Mouse (Mus musculus) liver, embryonic 16.5 days (tissue): ENCODE results near the gene Ddx10. TPM values are rescaled to one million over a fixed set of nuclear protein-coding genes. Genes with fewer than 3 reads are reported as not detected.

Experiments
- ATAC-seq: fragments of 200-750 bp; cut with Nextera tagmentation; 2 replicates; pipeline ENCODE4 v1.8.0; 2017; ENCODE audit warnings: low read depth, mild to moderate bottlenecking, moderate number of reproducible peaks, moderate library complexity
- H3K27ac ChIP-seq: fragments of 300-500 bp; sonication (generic); 2 replicates; pipeline ENCODE4 v1.5.1; 2014; ENCODE audit warnings: mild to moderate bottlenecking, low read length
- H3K27me3 ChIP-seq: fragments of 300-500 bp; sonication (generic); 2 replicates; pipeline ENCODE4 v1.6.1; 2014; ENCODE audit warnings: low read depth, low read length, mixed read lengths; ENCODE audit not compliant: control insufficient read depth, insufficient read depth
- H3K36me3 ChIP-seq: fragments of 300-500 bp; sonication (generic); 2 replicates; pipeline ENCODE4 v1.6.1; 2014; ENCODE audit warnings: mild to moderate bottlenecking; ENCODE audit not compliant: control insufficient read depth, insufficient read depth
- H3K4me1 ChIP-seq: fragments of 300-500 bp; sonication (generic); 2 replicates; pipeline ENCODE4 v1.6.1; 2014; ENCODE audit warnings: low read depth, low read length, mixed read lengths; ENCODE audit not compliant: control insufficient read depth
- H3K4me2 ChIP-seq: fragments of 300-500 bp; sonication (generic); 2 replicates; pipeline ENCODE4 v1.6.1; 2014; ENCODE audit warnings: low read depth, low read length, mixed read lengths
- H3K4me3 ChIP-seq: fragments of 300-500 bp; sonication (generic); 2 replicates; pipeline ENCODE4 v1.5.1; 2014; ENCODE audit warnings: low read depth, mild to moderate bottlenecking, low read length
- H3K9ac ChIP-seq: fragments of 300-500 bp; sonication (generic); 2 replicates; pipeline ENCODE4 v1.6.1; 2014; ENCODE audit warnings: low read depth, low read length
- H3K9me3 ChIP-seq: fragments of 300-500 bp; sonication (generic); replicated peaks from 2 replicates; pipeline ENCODE4 v1.6.1; 2016; ENCODE audit warnings: low read length; ENCODE audit not compliant: control insufficient read depth
- WGBS: fragments of 180-500 bp; shearing (Covaris S2); extraction: QIAGEN DNeasy Blood & Tissue Kit; methylation state at CpG from one replicate; pipeline ENCODE4 v1.1.7; 2014; ENCODE audit not compliant: insufficient replicate concordance; 5-methylcytosine and 5-hydroxymethylcytosine counted together
- polyA plus RNA-seq: library from polyadenylated mRNA; unstranded; fragments of >200 nt; fragmentation: Nextera tagmentation; extraction: Ambion mirVana; gene quantifications from 2 replicates; pipeline ENCODE4 v1.2.1, GENCODE M21; 2015

The Ddx10 gene
- polyA plus RNA-seq, 1 experiment from 2014 or later = 8.5 TPM

GRCm38 (mm10) chr9:53072088-53072487 lies 175.8 kb downstream of the Ddx10 start:
- ATAC-seq = no peak

GRCm38 (mm10) chr9:53070875-53071524 lies 176.9 kb downstream of the Ddx10 start:
- Histone ChIP-seq H3K9me3 (no peaks in the 10 kb centered on the region), H3K27ac (no peak overlapping the region), H3K4me3 (no peak overlapping the region), H3K9ac (no peak overlapping the region), H3K4me2 (no peak overlapping the region), H3K27me3 (no peaks in the 10 kb centered on the region), H3K36me3 (no peaks in the 10 kb centered on the region), H3K4me1 (no peaks in the 10 kb centered on the region)
- 65% methylated on average over 12 of the region's 12 CpGs for WGBS
- no peak for ATAC-seq

More at GRCm38 (mm10) chr9:53072088-53072487, 175.8 kb downstream of the Ddx10 start:
- H3K4me3 ChIP-seq = no peak overlapping the region
- no peak overlapping the region for H3K27ac ChIP-seq
- H3K4me2 ChIP-seq = no peak overlapping the region
- H3K27me3 ChIP-seq = no peaks in the 10 kb centered on the region
- H3K36me3 ChIP-seq = no peaks in the 10 kb centered on the region
- H3K9me3 ChIP-seq = no peaks in the 10 kb centered on the region
- no peaks in the 10 kb centered on the region for H3K4me1 ChIP-seq
- WGBS = 71% methylated on average over 9 of the region's 9 CpGs
- H3K9ac ChIP-seq = no peak overlapping the region

GRCm38 (mm10) chr9:53068166-53068565 lies 179.7 kb downstream of the Ddx10 start:
- WGBS = 40% methylated on average over 5 of the region's 5 CpGs
- H3K27me3 ChIP-seq = no peaks in the 10 kb centered on the region
- peak; percentile 24; the same call in 1 of the 2 replicates for ATAC-seq
- H3K4me3 ChIP-seq = no peak overlapping the region
- no peaks in the 10 kb centered on the region for H3K36me3 ChIP-seq
- H3K27ac ChIP-seq = no peak overlapping the region
- no peak overlapping the region for H3K9ac ChIP-seq
- no peaks in the 10 kb centered on the region for H3K9me3 ChIP-seq
- no peaks in the 10 kb centered on the region for H3K4me1 ChIP-seq
- H3K4me2 ChIP-seq = no peak overlapping the region

DNA sequence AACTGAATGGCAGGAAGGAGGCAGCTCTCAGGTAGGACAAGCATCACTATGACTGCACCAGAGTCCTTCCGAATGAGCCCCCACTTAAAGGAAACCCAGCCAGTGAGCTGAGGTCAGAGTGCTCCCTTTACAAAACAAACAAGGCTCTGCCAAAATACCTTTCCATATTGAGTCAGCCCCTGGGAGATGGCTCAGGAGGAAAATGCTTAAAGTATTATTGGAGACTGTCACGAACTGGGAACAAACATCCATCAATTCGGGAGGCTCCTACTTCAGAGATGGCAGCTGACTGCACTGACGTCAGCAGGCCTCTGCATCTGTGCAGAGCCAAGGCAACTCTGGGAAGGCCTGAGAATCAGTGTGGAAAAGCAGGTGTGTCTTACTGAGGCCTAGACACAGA lies 181.4 kb downstream of the Ddx10 start:
- H3K36me3 ChIP-seq = no peaks in the 10 kb centered on the region
- H3K4me1 ChIP-seq = no peaks in the 10 kb centered on the region
- H3K4me3 ChIP-seq = no peak overlapping the region
- H3K27ac ChIP-seq = no peak overlapping the region
- no peak overlapping the region for H3K9ac ChIP-seq
- H3K4me2 ChIP-seq = no peak overlapping the region
- no peaks in the 10 kb centered on the region for H3K27me3 ChIP-seq
- H3K9me3 ChIP-seq = no peaks in the 10 kb centered on the region
- 57% methylated on average over 4 of the region's 4 CpGs for WGBS
- no peak for ATAC-seq

DNA sequence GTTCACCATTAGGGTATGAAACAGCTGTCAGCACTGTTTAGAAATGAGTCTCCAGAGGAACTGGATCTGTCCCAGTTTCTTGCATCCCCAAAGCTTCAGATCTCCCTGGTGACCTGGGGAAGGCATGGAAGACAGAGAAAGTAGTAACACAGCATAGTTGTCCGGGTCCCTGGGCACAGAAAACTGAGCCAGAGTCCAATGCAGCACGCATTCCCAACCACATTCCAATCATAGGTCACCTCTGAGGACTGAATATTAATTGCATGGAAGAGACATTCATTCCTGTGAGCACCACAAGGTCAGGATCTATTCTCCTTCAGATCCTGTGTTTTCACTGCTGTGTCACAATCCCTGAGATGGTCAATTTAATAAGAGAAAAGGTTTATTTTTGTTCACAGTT lies 182.8 kb downstream of the Ddx10 start:
- Histone ChIP-seq H3K27ac (no peak overlapping the region), H3K9me3 (no peaks in the 10 kb centered on the region), H3K27me3 (no peaks in the 10 kb centered on the region), H3K36me3 (no peaks in the 10 kb centered on the region), H3K4me1 (no peaks in the 10 kb centered on the region), H3K4me2 (no peak overlapping the region), H3K4me3 (no peak overlapping the region), H3K9ac (no peak overlapping the region)
- no peak for ATAC-seq
- WGBS = 52% methylated on average over 2 of the region's 2 CpGs

DNA sequence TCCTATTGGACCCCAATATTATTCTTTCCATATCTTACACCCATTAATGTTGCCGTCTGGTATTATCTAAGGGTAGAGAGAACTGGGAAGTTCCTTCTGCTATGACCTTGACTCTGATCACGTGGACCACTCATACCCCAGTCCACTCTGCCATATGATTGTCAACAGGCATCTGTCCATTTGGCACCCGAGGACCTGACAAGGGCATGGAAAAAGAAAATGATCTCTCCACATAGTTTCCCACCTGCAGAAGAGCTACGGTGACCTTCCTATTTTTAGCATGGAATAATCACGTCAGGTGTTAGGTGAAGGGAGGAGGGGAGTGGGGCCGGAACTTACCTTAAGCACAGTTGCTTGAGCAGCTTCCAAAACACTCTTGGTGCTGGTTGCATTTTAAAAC lies 183.3 kb downstream of the Ddx10 start:
- WGBS = 59% methylated on average over 6 of the region's 6 CpGs
- Histone ChIP-seq H3K4me2 (no peak overlapping the region), H3K4me3 (no peak overlapping the region), H3K27ac (no peak overlapping the region), H3K9me3 (no peaks in the 10 kb centered on the region), H3K27me3 (no peaks in the 10 kb centered on the region), H3K4me1 (no peaks in the 10 kb centered on the region), H3K36me3 (no peaks in the 10 kb centered on the region), H3K9ac (no peak overlapping the region)
- no peak for ATAC-seq

DNA sequence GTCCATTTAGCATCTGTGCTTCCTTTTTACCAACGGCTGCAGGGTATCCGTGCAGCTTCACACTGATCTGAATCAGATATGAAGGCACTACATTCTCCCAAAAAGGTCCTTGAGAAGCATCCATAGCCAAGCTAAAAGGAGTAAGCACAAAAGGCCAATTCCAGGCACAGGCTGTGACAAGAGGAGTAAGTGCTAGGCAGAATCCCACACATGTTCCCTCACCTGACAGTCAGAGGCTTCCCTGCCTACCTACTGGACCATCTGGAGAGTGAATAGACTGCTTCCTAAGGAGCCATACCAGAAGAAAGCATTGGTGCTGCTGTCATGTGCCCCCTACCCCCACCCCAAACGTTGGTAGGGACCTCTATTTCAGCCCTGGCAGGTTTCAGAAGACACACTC lies 192.5 kb downstream of the Ddx10 start:
- Histone ChIP-seq H3K4me3 (no peak overlapping the region), H3K9me3 (no peaks in the 10 kb centered on the region), H3K9ac (no peak overlapping the region), H3K4me2 (no peak overlapping the region), H3K27ac (no peak overlapping the region), H3K4me1 (no peaks in the 10 kb centered on the region), H3K36me3 (no peaks in the 10 kb centered on the region), H3K27me3 (no peaks in the 10 kb centered on the region)
- ATAC-seq = no peak
- 36% methylated on average over 3 of the region's 3 CpGs for WGBS

Other genes starting within 250 kb of the Ddx10 start
- gene Exph5, start 53.6 kb upstream of the Ddx10 start, polyA plus RNA-seq = 0.50 and 0.51 TPM in 2 replicates
- gene Kdelc2, start 136.0 kb upstream of the Ddx10 start, polyA plus RNA-seq = 4.1 and 4.2 TPM in 2 replicates
- 0.40 and 0.55 TPM in 2 replicates for gene 4930550C14Rik, start 154.3 kb upstream of the Ddx10 start, polyA plus RNA-seq